Mouse (Mus musculus) adrenal gland, postnatal 25 days (tissue): ENCODE data around the gene Nek9. TPM values are rescaled to one million over a fixed set of nuclear protein-coding genes. Genes with fewer than 3 reads are reported as not detected.

Experiments used
- DNase-seq: peaks from one replicate; pipeline ENCODE4 v3.0.0; 2021; ENCODE audit warnings: mixed read lengths
- total RNA-seq: library from RNA; stranded (reverse); gene quantifications from 2 replicates; pipeline ENCODE4 v1.2.3, GENCODE M21; 2021

Gene Nek9
- total RNA-seq, 1 experiment from 2014 or later: 94.0 TPM

DNA sequence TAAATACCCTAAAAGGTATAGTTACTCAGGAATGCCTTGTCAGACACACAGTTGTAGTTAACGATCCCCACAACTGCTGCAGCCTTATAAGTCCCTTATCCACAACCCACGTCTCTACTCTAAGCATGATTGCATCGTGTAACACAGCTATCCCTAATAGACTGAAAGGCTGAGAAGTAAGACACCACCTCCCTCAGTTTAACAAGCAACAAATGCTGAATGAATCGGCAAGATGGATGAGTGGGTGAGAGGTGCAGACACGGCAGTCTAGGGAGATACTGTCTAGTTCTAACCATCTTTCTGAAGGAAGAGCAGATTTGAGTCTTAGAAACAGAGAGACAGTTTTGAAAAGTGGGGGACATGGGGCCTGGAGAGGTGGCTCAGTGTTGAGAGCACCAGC is 76.0 kb downstream of the Nek9 start:
- no peak for DNase-seq

- no peak for DNase-seq
Measured at GRCm38 (mm10) chr12:85262489-85262888, 76.7 kb downstream of the Nek9 start.

- DNase-seq: no peak
Measured at GRCm38 (mm10) chr12:85257008-85257639, 82.0 kb downstream of the Nek9 start.

DNA sequence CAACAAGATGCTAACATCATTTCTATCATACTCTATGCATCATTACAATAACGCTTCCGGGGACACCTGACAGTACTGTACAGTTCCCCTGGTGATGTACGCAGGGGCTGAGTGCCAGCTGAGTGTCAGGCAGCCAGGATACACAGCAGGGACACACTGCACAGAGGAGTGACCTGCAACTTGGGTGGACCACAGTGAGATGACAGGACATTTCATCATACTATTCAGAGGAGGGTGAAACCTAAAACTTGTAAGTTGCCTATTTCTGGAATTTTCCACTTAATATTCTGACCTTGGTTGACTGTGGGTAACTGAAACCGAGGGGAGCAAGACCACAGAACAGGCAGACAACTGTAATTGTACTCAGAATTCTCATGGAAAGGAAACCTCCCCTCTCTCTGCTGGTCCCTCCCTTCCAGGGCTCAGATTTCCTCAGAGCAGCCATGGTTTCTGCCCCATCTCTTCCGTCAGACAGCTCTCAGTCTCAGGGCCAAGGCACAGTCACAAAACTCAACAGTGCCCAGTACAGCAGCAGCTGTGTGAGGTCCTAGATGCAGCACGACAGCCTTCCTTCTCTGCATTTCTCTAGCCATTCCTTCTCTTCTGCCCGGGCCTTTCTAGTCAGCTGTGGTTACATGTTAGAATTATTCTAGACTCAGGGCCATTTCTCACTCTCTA is 82.9 kb downstream of the Nek9 start:
- no peak for DNase-seq

DNA sequence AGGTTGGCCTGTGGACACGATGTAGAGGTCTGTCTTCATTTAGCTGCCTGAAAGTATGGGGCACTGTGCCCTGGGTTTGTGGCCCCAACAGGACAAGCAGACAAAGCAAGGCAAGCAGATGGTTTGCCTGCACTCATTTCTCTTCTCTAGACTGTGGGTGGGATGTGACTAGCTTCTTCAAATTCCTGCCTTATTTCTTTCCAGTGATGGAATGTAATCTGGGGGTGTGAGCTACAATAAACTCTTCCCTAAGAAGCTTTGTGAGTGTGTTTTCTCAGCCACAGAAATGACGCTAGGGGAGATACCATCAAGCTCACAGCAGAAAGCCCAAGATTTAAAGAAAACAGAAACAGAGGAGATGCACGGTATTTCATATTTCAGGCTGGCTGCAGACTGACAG is 87.1 kb downstream of the Nek9 start:
- DNase-seq: no peak

Other genes with a start within 250 kb of the Nek9 start
- 3.1 and 6.2 TPM in 2 replicates for gene Prox2, start 228.6 kb downstream of the Nek9 start, total RNA-seq
- gene Dlst, start 228.5 kb downstream of the Nek9 start, total RNA-seq: 288 and 302 TPM in 2 replicates
- 1.0 and 1.1 TPM in 2 replicates for gene Rps6kl1, start 188.1 kb downstream of the Nek9 start, total RNA-seq
- gene Pgf, start 161.6 kb downstream of the Nek9 start, total RNA-seq: 1.4 and 1.8 TPM in 2 replicates
- gene Eif2b2, start 119.9 kb downstream of the Nek9 start, total RNA-seq: 68.0 and 83.9 TPM in 2 replicates
- 9.9 and 14.3 TPM in 2 replicates for gene Mlh3, start 68.8 kb downstream of the Nek9 start, total RNA-seq
- 30.2 and 42.2 TPM in 2 replicates for gene Acyp1, start 50.9 kb downstream of the Nek9 start, total RNA-seq
- 1.8 and 1.9 TPM in 2 replicates for gene Zc2hc1c, start 50.8 kb downstream of the Nek9 start, total RNA-seq
- gene Tmed10, start 35.5 kb upstream of the Nek9 start, total RNA-seq: 287 and 302 TPM in 2 replicates
- gene Fos, start 134.5 kb upstream of the Nek9 start, total RNA-seq: 1.9 and 2.0 TPM in 2 replicates